Mouse (Mus musculus) embryonic facial prominence, embryonic 11.5 days (tissue): ENCODE results near the gene Gli1. TPM values are rescaled to one million over a fixed set of nuclear protein-coding genes. Genes with fewer than 3 reads are reported as not detected.
A peak's percentile ranks its signal among the peaks of the same experiment; 100 is the strongest.

Experiments used
- ATAC-seq: fragments of 200-750 bp; cut with Nextera tagmentation; replicated peaks from 2 replicates; pipeline ENCODE4 v1.8.0; 2017; ENCODE audit warnings: low read depth; ENCODE audit not compliant: insufficient number of reproducible peaks, low FRiP score, low TSS enrichment
- DNase-seq: peaks from one replicate; pipeline ENCODE4 v3.0.0-alpha.2; 2015; ENCODE audit warnings: low spot score
- H3K27ac ChIP-seq: fragments of 300-500 bp; sonication (generic); replicated peaks from 2 replicates; pipeline ENCODE4 v1.5.1; 2014; ENCODE audit warnings: mild to moderate bottlenecking, low read depth, low read length, control low read depth
- H3K27me3 ChIP-seq: fragments of 300-500 bp; sonication (generic); 2 replicates; pipeline ENCODE4 v1.6.1; 2014; ENCODE audit warnings: mild to moderate bottlenecking, low read length, moderate library complexity, mixed read lengths; ENCODE audit not compliant: control insufficient read depth, insufficient read depth
- H3K36me3 ChIP-seq: fragments of 300-500 bp; sonication (generic); replicated peaks from 2 replicates; pipeline ENCODE4 v1.6.1; 2014; ENCODE audit warnings: low read depth, mild to moderate bottlenecking, low read length, moderate library complexity, mixed read lengths; ENCODE audit not compliant: control insufficient read depth, insufficient read depth
- H3K4me1 ChIP-seq: fragments of 300-500 bp; sonication (generic); 2 replicates; pipeline ENCODE4 v1.6.1; 2014; ENCODE audit warnings: low read length, mixed read lengths; ENCODE audit not compliant: control insufficient read depth, insufficient read depth
- H3K4me2 ChIP-seq: fragments of 300-500 bp; sonication (generic); 2 replicates; pipeline ENCODE4 v1.6.1; 2014; ENCODE audit warnings: low read depth, mild to moderate bottlenecking, control low read depth, low read length, moderate library complexity
- H3K4me3 ChIP-seq: fragments of 300-500 bp; sonication (generic); 2 replicates; pipeline ENCODE4 v1.5.1; 2014; ENCODE audit warnings: low read depth, low read length, control low read depth
- H3K9ac ChIP-seq: fragments of 300-500 bp; sonication (generic); replicated peaks from 2 replicates; pipeline ENCODE4 v1.6.1; 2014; ENCODE audit warnings: mild to moderate bottlenecking, control low read depth, low read length
- H3K9me3 ChIP-seq: fragments of 300-500 bp; sonication (generic); replicated peaks from 2 replicates; pipeline ENCODE4 v1.6.1; 2016; ENCODE audit warnings: mild to moderate bottlenecking, low read length, inconsistent platforms, mixed read lengths; ENCODE audit not compliant: control insufficient read depth
- WGBS: fragments of 180-500 bp; shearing (Covaris S2); extraction: QIAGEN DNeasy Blood & Tissue Kit; methylation state at CpG from one replicate; pipeline ENCODE4 v1.1.7; 2014; 5-methylcytosine and 5-hydroxymethylcytosine counted together
- polyA plus RNA-seq: library from polyadenylated mRNA; unstranded; fragments of >200 nt; fragmentation: Nextera tagmentation; extraction: Ambion mirVana; gene quantifications from 2 replicates; pipeline ENCODE4 v1.2.1, GENCODE M21; 2014

Gli1 gene
- polyA plus RNA-seq, 1 experiment from 2014 or later: 7.1 TPM

DNA sequence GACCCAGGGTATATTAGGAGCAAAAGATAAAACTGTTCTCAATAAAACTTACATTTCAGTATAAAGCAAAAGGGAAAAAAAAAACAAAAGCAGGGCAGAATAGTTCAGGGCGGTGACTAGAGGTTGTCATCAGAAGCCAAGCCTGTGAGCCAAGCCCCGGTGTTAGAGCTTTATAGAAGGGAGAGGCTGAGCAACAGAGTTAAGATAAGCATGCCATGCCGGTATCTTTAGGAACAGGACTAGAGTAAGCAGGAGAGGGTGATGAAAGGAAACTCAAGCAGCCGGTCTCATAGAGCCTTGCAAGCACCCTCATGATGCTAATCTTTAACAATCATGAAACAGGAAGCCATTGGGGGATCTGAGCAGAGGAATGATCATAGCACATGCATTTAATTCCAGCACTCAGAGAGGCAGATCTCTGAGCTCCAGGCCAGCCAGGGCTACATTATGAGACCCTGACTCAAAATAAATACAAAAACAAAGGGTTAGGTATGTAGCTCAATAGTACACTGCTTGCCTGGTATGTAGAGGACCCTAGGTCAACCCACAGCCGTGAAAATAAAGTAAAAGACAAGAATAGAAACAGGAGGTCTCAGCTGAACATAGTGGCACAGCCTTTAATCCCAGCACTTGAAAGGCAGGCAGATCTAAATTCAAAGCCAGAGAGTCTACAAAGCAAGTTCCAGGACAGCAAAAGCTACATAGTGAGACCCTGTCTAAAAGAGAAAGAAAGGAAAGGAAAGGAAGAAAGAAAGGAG is 49.7 kb downstream of the Gli1 start:
- 52% methylated on average over 5 of the region's 5 CpGs for WGBS
- H3K9ac ChIP-seq: peak overlapping the region; percentile 71
- ATAC-seq: no peak
- no peaks in the 10 kb centered on the region for H3K27me3 ChIP-seq
- no peak overlapping the region for H3K27ac ChIP-seq
- H3K4me2 ChIP-seq: peak overlapping the region; percentile 72
- H3K4me1 ChIP-seq: peaks cover 5% of the 10 kb centered on the region
- peaks cover 23% of the 10 kb centered on the region for H3K36me3 ChIP-seq
- no peaks in the 10 kb centered on the region for H3K9me3 ChIP-seq
- peak overlapping the region; percentile 55 for H3K4me3 ChIP-seq
- DNase-seq: no peak

DNA sequence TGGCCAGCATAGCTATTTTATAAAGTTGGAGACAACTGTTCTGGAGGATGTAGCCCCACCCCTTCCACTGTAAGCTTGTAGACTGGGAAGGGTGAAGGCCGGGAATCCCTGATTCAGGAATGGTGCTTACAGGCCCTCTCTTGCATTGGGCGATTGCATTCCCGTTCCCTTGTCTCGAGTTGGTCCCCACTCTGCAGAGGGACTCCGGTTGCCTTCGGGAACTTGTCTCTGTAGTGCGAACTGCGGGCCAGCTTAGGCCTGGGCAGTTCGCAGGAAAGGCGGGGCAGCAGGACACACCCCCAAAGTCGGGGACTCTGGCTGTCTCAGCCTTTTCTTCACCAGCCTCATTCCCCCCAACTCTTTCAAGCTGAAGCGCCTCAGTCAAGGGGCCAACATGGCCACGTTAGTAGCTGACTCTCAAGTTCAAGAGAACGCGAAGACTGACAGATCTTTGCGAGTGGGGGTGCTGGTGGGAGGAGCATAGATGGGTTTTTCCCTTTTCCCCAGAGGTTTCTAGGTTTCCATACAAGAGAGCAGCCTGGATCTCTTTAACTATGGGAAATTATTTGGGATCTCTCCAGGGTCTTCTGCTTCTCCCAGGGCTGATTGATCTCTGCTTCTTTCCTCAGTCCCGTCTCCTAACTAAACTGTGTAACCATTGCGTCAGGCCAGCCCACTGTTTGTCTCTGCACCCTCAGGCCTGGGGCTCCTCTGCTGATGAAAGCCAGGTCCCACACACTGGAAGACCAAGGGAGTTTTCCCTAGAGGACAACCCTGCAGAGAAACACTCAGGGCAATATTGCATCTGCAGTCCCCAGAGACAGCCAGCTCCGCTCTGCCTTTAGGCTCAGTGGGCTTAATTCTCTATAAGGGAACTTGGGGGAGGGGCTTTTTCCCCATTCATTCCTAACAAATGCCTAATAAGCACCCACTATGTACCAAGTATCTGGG is 50.6 kb downstream of the Gli1 start:
- DNase-seq (peak; percentile 70), ATAC-seq (peak; percentile 55)
- Histone ChIP-seq H3K27ac (peak overlapping the region; percentile 82), H3K36me3 (peaks cover 16% of the 10 kb centered on the region), H3K4me1 (peaks cover 5% of the 10 kb centered on the region), H3K9ac (peak overlapping the region; percentile 71), H3K9me3 (no peaks in the 10 kb centered on the region), H3K27me3 (no peaks in the 10 kb centered on the region), H3K4me3 (peak overlapping the region; percentile 55), H3K4me2 (peak overlapping the region; percentile 72)
- WGBS: 5% methylated on average over 19 of the region's 19 CpGs

DNA sequence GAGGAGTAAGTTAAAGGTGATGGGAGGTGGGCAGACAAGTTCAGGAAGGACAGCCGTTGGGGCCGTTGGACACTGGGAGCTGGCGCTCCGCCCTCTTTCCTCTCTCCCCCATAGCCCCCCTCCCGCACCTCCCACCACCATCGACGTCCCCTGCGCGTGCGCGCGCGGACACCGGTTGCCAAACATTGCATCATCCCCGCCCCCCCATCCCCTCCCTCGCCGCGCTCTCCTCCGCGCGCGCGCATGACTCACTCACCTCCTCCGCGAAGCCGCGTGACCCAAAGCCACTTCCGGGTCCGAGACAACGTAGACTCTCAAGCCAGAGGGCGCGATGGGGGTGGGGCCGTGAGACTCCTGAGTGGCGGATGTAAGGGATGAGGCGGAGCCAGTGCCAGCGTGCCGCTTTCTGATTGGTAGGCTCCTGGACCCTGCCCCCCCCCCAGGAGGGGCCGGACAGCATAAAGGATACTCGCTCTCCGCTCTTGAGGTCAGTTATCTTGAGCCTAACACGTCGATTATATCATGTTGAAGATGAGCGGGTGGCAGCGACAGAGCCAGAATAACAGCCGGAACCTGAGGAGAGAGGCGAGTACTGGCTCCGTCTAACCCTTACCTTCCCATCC is 51.4 kb downstream of the Gli1 start:
- ATAC-seq: peak; percentile 79
- no peaks in the 10 kb centered on the region for H3K27me3 ChIP-seq
- H3K4me1 ChIP-seq: peaks cover 5% of the 10 kb centered on the region

DNA sequence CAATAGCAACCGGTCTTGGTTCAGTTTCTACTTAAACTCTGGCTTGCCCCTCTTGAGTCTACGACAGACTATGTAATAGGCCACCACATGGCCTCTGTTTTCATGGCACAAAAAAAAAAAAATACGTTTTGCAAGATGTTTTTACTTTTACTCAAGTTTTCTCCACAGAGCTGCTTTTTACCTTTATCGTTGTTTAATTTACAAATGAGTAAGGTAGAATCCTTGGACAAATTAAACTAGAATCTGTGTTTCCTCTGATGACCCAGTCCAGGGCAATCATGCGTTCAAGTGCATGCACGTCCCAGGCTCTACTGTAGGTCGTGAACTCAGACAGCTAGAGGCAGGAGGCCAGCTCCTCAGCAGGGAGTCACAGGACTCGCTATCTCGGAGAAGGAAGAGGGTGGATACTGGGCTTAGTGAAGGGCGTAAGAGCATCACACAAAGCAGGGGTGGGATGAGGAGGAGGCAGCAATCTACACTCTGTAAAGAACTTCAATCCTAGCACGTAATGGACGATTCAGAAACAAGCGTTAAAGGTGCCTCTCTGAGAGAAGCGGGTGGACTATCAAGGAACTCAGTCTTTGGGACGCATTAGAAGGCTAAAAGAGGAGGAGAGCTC is 52.1 kb downstream of the Gli1 start:
- H3K4me2 ChIP-seq: peak overlapping the region; percentile 82
- no peaks in the 10 kb centered on the region for H3K27me3 ChIP-seq
- H3K36me3 ChIP-seq: peaks cover 10% of the 10 kb centered on the region
- H3K4me1 ChIP-seq: peaks cover 5% of the 10 kb centered on the region
- 2% methylated on average over 15 of the region's 15 CpGs for WGBS
- ATAC-seq (0 out of 2 replicates have a peak, but pooled peaks have one; percentile 3), DNase-seq (no peak)
- H3K9me3 ChIP-seq: no peaks in the 10 kb centered on the region
- H3K27ac ChIP-seq: peak overlapping the region; percentile 99
- H3K9ac ChIP-seq: peak overlapping the region; percentile 86
- peak overlapping the region; percentile 55 for H3K4me3 ChIP-seq

More for the DNA sequence above, 51.4 kb downstream of the Gli1 start:
- H3K9me3 ChIP-seq: no peaks in the 10 kb centered on the region
- peak overlapping the region; percentile 71 for H3K9ac ChIP-seq
- H3K36me3 ChIP-seq: peaks cover 12% of the 10 kb centered on the region
- peak overlapping the region; percentile 55 for H3K4me3 ChIP-seq
- peak overlapping the region; percentile 72 for H3K4me2 ChIP-seq
- H3K27ac ChIP-seq: peak overlapping the region; percentile 99
- peak; percentile 100 for DNase-seq
- WGBS: under 1% methylated on average over 41 of the region's 47 CpGs

DNA sequence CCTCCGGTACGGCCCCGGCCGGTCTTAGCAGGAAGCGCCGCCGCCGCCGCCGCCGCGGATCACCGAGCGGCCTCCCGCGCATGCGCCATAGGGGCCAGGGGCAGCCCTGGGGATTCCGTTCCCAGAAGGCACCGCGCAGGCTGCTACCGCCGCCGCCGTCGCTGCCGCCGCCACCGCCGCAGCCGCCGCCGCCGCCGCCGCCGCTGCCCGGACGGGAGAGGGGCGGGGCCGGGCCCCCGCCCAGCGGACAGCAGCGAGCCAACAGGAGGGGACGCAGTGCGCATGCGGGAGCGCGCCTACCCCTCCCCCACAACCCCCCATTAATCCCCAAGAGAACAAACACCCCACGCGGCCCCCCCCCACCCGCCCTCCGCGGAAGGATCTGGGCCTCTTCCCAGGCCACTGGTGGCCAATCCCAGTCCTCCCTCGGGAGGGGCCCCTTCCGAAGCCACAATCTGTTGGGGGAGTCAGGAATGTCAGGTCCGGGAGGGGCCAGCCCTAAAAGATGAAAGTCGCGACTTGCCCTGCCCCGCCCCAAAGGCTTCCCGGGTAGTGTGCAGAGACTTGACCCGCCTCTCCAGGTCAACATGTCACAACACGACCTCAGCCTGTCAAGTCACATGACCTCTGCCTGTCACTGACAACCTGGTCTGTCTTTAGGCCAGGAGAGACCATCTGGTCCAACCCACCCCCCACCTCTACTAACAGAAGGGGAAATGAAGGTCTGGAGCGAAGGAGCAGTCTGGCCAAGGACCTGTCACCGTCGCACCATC is 52.8 kb downstream of the Gli1 start, which contains the start of gene Mbd6:
TSS of gene Mbd6 (minus strand) at position 219 of the 773 bp plus-strand sequence.
- Histone ChIP-seq H3K36me3 (peaks cover 10% of the 10 kb centered on the region), H3K27ac (peak within 1 kb of the TSS; percentile 99), H3K4me1 (peaks cover 5% of the 10 kb centered on the region), H3K4me2 (peak within 1 kb of the TSS; percentile 82), H3K27me3 (no peaks in the 10 kb centered on the region), H3K4me3 (peak within 1 kb of the TSS; percentile 55), H3K9me3 (no peaks in the 10 kb centered on the region), H3K9ac (peak within 1 kb of the TSS; percentile 86)
- ATAC-seq (0 out of 2 replicates have a peak, but pooled peaks have one; percentile 16), DNase-seq (peak; percentile 88)
- 0% methylated on average over 20 of the region's 65 CpGs for WGBS

DNA sequence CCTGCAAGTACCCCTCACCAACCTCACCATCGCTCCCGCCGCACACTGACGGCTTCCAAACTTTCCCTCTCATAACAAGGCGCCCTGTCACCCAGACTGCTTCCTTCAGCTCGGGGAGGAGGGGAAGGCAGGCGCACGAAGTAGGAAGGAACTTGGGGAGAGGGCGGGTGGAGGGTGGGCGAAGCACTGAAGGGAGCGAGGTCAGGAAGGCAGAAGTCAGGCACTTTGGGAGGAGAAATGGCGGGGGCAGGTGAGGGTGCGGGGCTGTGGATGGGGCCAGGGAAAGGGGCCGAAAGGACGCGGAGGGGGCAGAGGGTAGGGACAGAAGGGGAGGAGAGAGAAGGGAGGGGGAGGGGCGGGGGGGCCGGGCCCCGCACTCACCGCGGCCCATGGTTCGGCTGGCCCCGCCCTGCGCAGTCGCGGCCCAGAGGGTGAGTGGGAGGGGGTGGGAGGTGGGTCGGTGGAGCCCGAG is 53.4 kb downstream of the Gli1 start:
- H3K4me1 ChIP-seq: peaks cover 5% of the 10 kb centered on the region
- ATAC-seq (0 out of 2 replicates have a peak, but pooled peaks have one; percentile 1), DNase-seq (peak; percentile 65)
- H3K27ac ChIP-seq: peak overlapping the region; percentile 99
- peak overlapping the region; percentile 86 for H3K9ac ChIP-seq
- H3K4me2 ChIP-seq: peak overlapping the region; percentile 82
- no peaks in the 10 kb centered on the region for H3K9me3 ChIP-seq
- peak overlapping the region; percentile 55 for H3K4me3 ChIP-seq
- H3K27me3 ChIP-seq: no peaks in the 10 kb centered on the region
- H3K36me3 ChIP-seq: peaks cover 12% of the 10 kb centered on the region
- WGBS: under 1% methylated on average over 13 of the region's 28 CpGs

DNA sequence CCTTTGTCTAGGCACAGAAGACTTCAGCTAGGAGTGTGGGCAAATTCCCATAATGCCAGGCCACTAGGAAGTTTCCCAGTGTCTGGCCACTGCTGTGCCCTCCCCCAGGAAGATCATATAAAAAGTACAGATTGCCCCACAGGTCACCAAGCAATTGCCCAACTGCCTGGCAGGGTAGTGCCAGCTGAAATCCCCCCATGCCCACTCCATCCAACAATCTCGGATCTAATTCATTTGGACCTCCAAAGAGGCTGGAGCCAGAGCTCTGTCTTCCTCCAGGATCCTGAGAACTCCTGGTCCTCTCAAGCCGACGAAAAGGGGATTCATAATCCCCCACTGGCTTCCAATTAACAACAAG is 53.9 kb downstream of the Gli1 start:
- H3K4me3 ChIP-seq: peak overlapping the region; percentile 55
- H3K36me3 ChIP-seq: peaks cover 13% of the 10 kb centered on the region
- H3K27me3 ChIP-seq: no peaks in the 10 kb centered on the region
- ATAC-seq (no peak), DNase-seq (no peak)
- 0% methylated on average over 3 of the region's 3 CpGs for WGBS
- peaks cover 5% of the 10 kb centered on the region for H3K4me1 ChIP-seq
- H3K9me3 ChIP-seq: no peaks in the 10 kb centered on the region
- H3K4me2 ChIP-seq: peak overlapping the region; percentile 82
- H3K27ac ChIP-seq: peak overlapping the region; percentile 99
- H3K9ac ChIP-seq: peak overlapping the region; percentile 86
